Mouse (Mus musculus) neural tube, embryonic 13.5 days (tissue): ENCODE data around the gene Map4k2. TPM values are rescaled to one million over a fixed set of nuclear protein-coding genes. Genes with fewer than 3 reads are reported as not detected.

ENCODE experiments used
- ATAC-seq: fragments of 200-750 bp; cut with Nextera tagmentation; 2 replicates; pipeline ENCODE4 v1.8.0; 2017; ENCODE audit warnings: low read depth, mild to moderate bottlenecking, moderate TSS enrichment, moderate library complexity
- H3K27ac ChIP-seq: fragments of 300-500 bp; sonication (generic); replicated peaks from 2 replicates; pipeline ENCODE4 v1.5.1; 2015; ENCODE audit warnings: moderate library complexity, mild to moderate bottlenecking, inconsistent platforms
- H3K27me3 ChIP-seq: fragments of 300-500 bp; sonication (generic); 2 replicates; pipeline ENCODE4 v1.6.1; 2015; ENCODE audit warnings: mild to moderate bottlenecking, inconsistent platforms
- H3K36me3 ChIP-seq: fragments of 300-500 bp; sonication (generic); 2 replicates; pipeline ENCODE4 v1.6.1; 2015; ENCODE audit warnings: mild to moderate bottlenecking, inconsistent platforms
- H3K4me1 ChIP-seq: fragments of 300-500 bp; sonication (generic); replicated peaks from 2 replicates; pipeline ENCODE4 v1.6.1; 2015; ENCODE audit warnings: inconsistent platforms
- H3K4me2 ChIP-seq: fragments of 300-500 bp; sonication (generic); 2 replicates; pipeline ENCODE4 v1.6.1; 2015; ENCODE audit warnings: inconsistent platforms, mild to moderate bottlenecking, moderate library complexity
- H3K4me3 ChIP-seq: fragments of 300-500 bp; sonication (generic); 2 replicates; pipeline ENCODE4 v1.5.1; 2015; ENCODE audit warnings: mild to moderate bottlenecking, inconsistent platforms
- H3K9ac ChIP-seq: fragments of 300-500 bp; sonication (generic); 2 replicates; pipeline ENCODE4 v1.6.1; 2015; ENCODE audit warnings: moderate library complexity, mild to moderate bottlenecking, inconsistent platforms
- H3K9me3 ChIP-seq: fragments of 300-500 bp; sonication (generic); 2 replicates; pipeline ENCODE4 v1.6.1; 2016; ENCODE audit warnings: inconsistent platforms
- WGBS: fragments of 180-500 bp; shearing (Covaris S2); methylation state at CpG from one replicate; pipeline ENCODE4 v1.1.7; 2015; 5-methylcytosine and 5-hydroxymethylcytosine counted together
- polyA plus RNA-seq: library from polyadenylated mRNA; unstranded; fragments of >200 nt; fragmentation: Nextera tagmentation; extraction: Ambion mirVana; gene quantifications from 2 replicates; pipeline ENCODE4 v1.2.1, GENCODE M21; 2015

The Map4k2 gene
- polyA plus RNA-seq, 1 experiment from 2014 or later, result 17.0 TPM

- Histone ChIP-seq H3K4me3 (no peak overlapping the region), H3K36me3 (no peaks in the 10 kb centered on the region), H3K27ac (no peak overlapping the region), H3K9ac (no peak overlapping the region), H3K4me1 (peaks cover 22% of the 10 kb centered on the region), H3K4me2 (no peak overlapping the region), H3K9me3 (no peaks in the 10 kb centered on the region), H3K27me3 (no peaks in the 10 kb centered on the region)
- 80% methylated on average over 7 of the region's 7 CpGs for WGBS
- ATAC-seq, result no peak
These were observed 44.9 kb downstream of the Map4k2 start for GRCm38 (mm10) chr19:6385821-6386220.

- ATAC-seq, result no peak
- H3K9ac ChIP-seq, result no peak overlapping the region
- no peaks in the 10 kb centered on the region for H3K27me3 ChIP-seq
- 68% methylated on average over 9 of the region's 9 CpGs for WGBS
- no peak overlapping the region for H3K4me2 ChIP-seq
- no peak overlapping the region for H3K27ac ChIP-seq
- no peaks in the 10 kb centered on the region for H3K9me3 ChIP-seq
- no peak overlapping the region for H3K4me3 ChIP-seq
- peaks cover 22% of the 10 kb centered on the region for H3K4me1 ChIP-seq
- H3K36me3 ChIP-seq, result no peaks in the 10 kb centered on the region
These were observed 45.3 kb downstream of the Map4k2 start for GRCm38 (mm10) chr19:6386234-6386633.

GRCm38 (mm10) chr19:6388006-6388405 is 47.1 kb downstream of the Map4k2 start:
- no peaks in the 10 kb centered on the region for H3K9me3 ChIP-seq
- no peaks in the 10 kb centered on the region for H3K36me3 ChIP-seq
- no peak overlapping the region for H3K9ac ChIP-seq
- peaks cover 21% of the 10 kb centered on the region for H3K4me1 ChIP-seq
- 85% methylated on average over 13 of the region's 13 CpGs for WGBS
- ATAC-seq, result no peak
- no peak overlapping the region for H3K4me2 ChIP-seq
- H3K27me3 ChIP-seq, result no peaks in the 10 kb centered on the region
- no peak overlapping the region for H3K4me3 ChIP-seq
- no peak overlapping the region for H3K27ac ChIP-seq

GRCm38 (mm10) chr19:6389803-6390202 is 48.9 kb downstream of the Map4k2 start:
- Histone ChIP-seq H3K4me1 (peaks cover 8% of the 10 kb centered on the region), H3K27ac (no peak overlapping the region), H3K4me2 (peak overlapping the region; percentile 53), H3K27me3 (no peaks in the 10 kb centered on the region), H3K4me3 (peak overlapping the region; percentile 28), H3K9ac (peak overlapping the region; percentile 64), H3K9me3 (no peaks in the 10 kb centered on the region), H3K36me3 (no peaks in the 10 kb centered on the region)
- WGBS, result 4% methylated on average over 16 of the region's 16 CpGs
- ATAC-seq, result no peak

GRCm38 (mm10) chr19:6390251-6390650 is 49.3 kb downstream of the Map4k2 start:
- Histone ChIP-seq H3K27me3 (no peaks in the 10 kb centered on the region), H3K27ac (no peak overlapping the region), H3K4me1 (peaks cover 8% of the 10 kb centered on the region), H3K9ac (no peak overlapping the region), H3K4me3 (no peak overlapping the region), H3K36me3 (no peaks in the 10 kb centered on the region), H3K9me3 (no peaks in the 10 kb centered on the region), H3K4me2 (peak overlapping the region; percentile 53)
- 62% methylated on average over 6 of the region's 6 CpGs for WGBS
- no peak for ATAC-seq

GRCm38 (mm10) chr19:6392743-6393393 is 51.9 kb downstream of the Map4k2 start:
- H3K36me3 ChIP-seq, result no peaks in the 10 kb centered on the region
- peaks cover 8% of the 10 kb centered on the region for H3K4me1 ChIP-seq
- ATAC-seq, result no peak
- no peaks in the 10 kb centered on the region for H3K9me3 ChIP-seq
- no peak overlapping the region for H3K4me3 ChIP-seq
- whole genome bisulfite sequencing, result 92% methylated on average over 14 of the region's 14 CpGs
- no peak overlapping the region for H3K4me2 ChIP-seq
- no peaks in the 10 kb centered on the region for H3K27me3 ChIP-seq
- H3K9ac ChIP-seq, result no peak overlapping the region
- no peak overlapping the region for H3K27ac ChIP-seq

- no peaks in the 10 kb centered on the region for H3K9me3 ChIP-seq
- no peak overlapping the region for H3K4me3 ChIP-seq
- peaks cover 14% of the 10 kb centered on the region for H3K4me1 ChIP-seq
- no peaks in the 10 kb centered on the region for H3K27me3 ChIP-seq
- H3K9ac ChIP-seq, result no peak overlapping the region
- H3K27ac ChIP-seq, result no peak overlapping the region
- no peak overlapping the region for H3K4me2 ChIP-seq
- WGBS, result 92% methylated on average over 16 of the region's 16 CpGs
- no peak for ATAC-seq
- H3K36me3 ChIP-seq, result no peaks in the 10 kb centered on the region
These were observed 52.7 kb downstream of the Map4k2 start for GRCm38 (mm10) chr19:6393637-6394036.

- H3K4me3 ChIP-seq, result no peak overlapping the region
- peaks cover 12% of the 10 kb centered on the region for H3K27me3 ChIP-seq
- no peak overlapping the region for H3K4me2 ChIP-seq
- no peaks in the 10 kb centered on the region for H3K36me3 ChIP-seq
- no peak overlapping the region for H3K9ac ChIP-seq
- H3K9me3 ChIP-seq, result no peaks in the 10 kb centered on the region
- WGBS, result 82% methylated on average over 5 of the region's 5 CpGs
- no peak overlapping the region for H3K27ac ChIP-seq
- H3K4me1 ChIP-seq, result peaks cover 32% of the 10 kb centered on the region
- ATAC-seq, result no peak
These were observed 55.3 kb downstream of the Map4k2 start for GRCm38 (mm10) chr19:6396237-6396636.

GRCm38 (mm10) chr19:6397582-6398249 is 56.8 kb downstream of the Map4k2 start:
- 86% methylated on average over 22 of the region's 22 CpGs for WGBS
- Histone ChIP-seq H3K4me2 (peak overlapping the region; percentile 98; the same call in 1 of the 2 replicates), H3K27me3 (peaks cover 27% of the 10 kb centered on the region), H3K4me1 (peaks cover 43% of the 10 kb centered on the region), H3K27ac (no peak overlapping the region), H3K4me3 (peak overlapping the region; percentile 63; the same call in 1 of the 2 replicates), H3K36me3 (no peaks in the 10 kb centered on the region), H3K9ac (no peak overlapping the region), H3K9me3 (no peaks in the 10 kb centered on the region)
- no peak for ATAC-seq

GRCm38 (mm10) chr19:6398447-6399284 is 57.7 kb downstream of the Map4k2 start:
- Histone ChIP-seq H3K36me3 (no peaks in the 10 kb centered on the region), H3K4me1 (peaks cover 49% of the 10 kb centered on the region), H3K4me3 (peak overlapping the region; percentile 63), H3K9me3 (no peaks in the 10 kb centered on the region), H3K27ac (peak overlapping the region; percentile 81), H3K9ac (peak overlapping the region; percentile 83), H3K4me2 (peak overlapping the region; percentile 98), H3K27me3 (peaks cover 34% of the 10 kb centered on the region)
- WGBS, result under 1% methylated on average over 39 of the region's 39 CpGs
- peak; percentile 60 for ATAC-seq

GRCm38 (mm10) chr19:6399285-6400095 is 58.6 kb downstream of the Map4k2 start, which contains the start of gene Rasgrp2:
Gene Rasgrp2 (plus strand): TSS chr19:6399340.
- WGBS, result under 1% methylated on average over 66 of the region's 87 CpGs
- no peaks in the 10 kb centered on the region for H3K9me3 ChIP-seq
- H3K27me3 ChIP-seq, result peaks cover 34% of the 10 kb centered on the region
- peak within 1 kb of the TSS; percentile 63 for H3K4me3 ChIP-seq
- no peaks in the 10 kb centered on the region for H3K36me3 ChIP-seq
- H3K4me2 ChIP-seq, result peak within 1 kb of the TSS; percentile 98
- H3K4me1 ChIP-seq, result peaks cover 49% of the 10 kb centered on the region
- peak within 1 kb of the TSS; percentile 83 for H3K9ac ChIP-seq
- peak; percentile 51 for ATAC-seq
- peak within 1 kb of the TSS; percentile 81 for H3K27ac ChIP-seq
